Mouse (Mus musculus) CH12.LX (cell line): ENCODE data around the gene Cep170b. TPM values are rescaled to one million over a fixed set of nuclear protein-coding genes. Genes with fewer than 3 reads are reported as not detected.

Experiments used
- DNase-seq: peaks from one replicate; pipeline ENCODE4 v3.0.0-alpha.2; 2013; ENCODE audit errors: extremely low read depth
- H3K27ac ChIP-seq: 2 replicates; pipeline ENCODE4 v1.5.1; 2012; ENCODE audit warnings: low read depth, mild to moderate bottlenecking, control low read depth, moderate library complexity; ENCODE audit not compliant: insufficient read depth
- H3K27me3 ChIP-seq: replicated peaks from 2 replicates; pipeline ENCODE3; 2012; ENCODE audit warnings: inconsistent platforms
- H3K36me3 ChIP-seq, 2 experiments: replicated peaks in 1 of 2; 2 replicates each; pipeline versions ENCODE3 to v1.6.1; 2012; ENCODE audit warnings: inconsistent platforms in 1 of 2, low read length in 1 of 2, mild to moderate bottlenecking in 1 of 2, mixed read lengths in 1 of 2, moderate library complexity in 1 of 2; ENCODE audit not compliant: control insufficient read depth in 1 of 2, insufficient read depth in 1 of 2
- H3K4me1 ChIP-seq, 2 experiments: 2 replicates each; pipeline ENCODE4 v1.6.1; 2012; ENCODE audit warnings: inconsistent platforms in 1 of 2, moderate library complexity in 1 of 2; ENCODE audit not compliant: insufficient read depth in 2 of 2, control insufficient read depth in 1 of 2
- H3K4me2 ChIP-seq: 2 replicates; pipeline ENCODE4 v1.6.1; 2012; ENCODE audit warnings: low read depth, mild to moderate bottlenecking, control low read depth; ENCODE audit not compliant: poor library complexity, insufficient read depth, severe bottlenecking
- H3K4me3 ChIP-seq, 3 experiments: fragments of 150-350 bp in 1 of 3; sonication (generic) in 1 of 3; replicated peaks in 1 of 3; 2 replicates each; pipeline versions ENCODE3 to v1.5.1; 2011 to 2012; ENCODE audit warnings: low read depth in 2 of 3, low read length in 2 of 3, mild to moderate bottlenecking in 2 of 3, moderate library complexity in 2 of 3, control low read depth in 1 of 3, improper control_type of control experiment in 1 of 3, inconsistent platforms in 1 of 3, mixed read lengths in 1 of 3; ENCODE audit not compliant: poor library complexity in 1 of 3
- H3K79me2 ChIP-seq: replicated peaks from 2 replicates; pipeline ENCODE4 v1.6.1; 2012; ENCODE audit warnings: mild to moderate bottlenecking, moderate library complexity; ENCODE audit not compliant: control insufficient read depth, poor library complexity, insufficient read depth, severe bottlenecking; ENCODE audit errors: extremely low read depth
- H3K9ac ChIP-seq: 2 replicates; pipeline ENCODE4 v1.6.1; 2012; ENCODE audit warnings: low read depth, mild to moderate bottlenecking, control low read depth, moderate library complexity; ENCODE audit not compliant: insufficient read depth
- H3K9me3 ChIP-seq: replicated peaks from 2 replicates; pipeline ENCODE3; 2012; ENCODE audit warnings: low read length, inconsistent platforms, mixed read lengths
- BHLHE40 ChIP-seq: IDR thresholded peaks from 2 replicates; pipeline ENCODE4 v1.6.1; 2011; ENCODE audit warnings: mild to moderate bottlenecking, low read depth, low read length, improper control_type of control experiment
- CTCF ChIP-seq, 2 experiments: IDR thresholded peaks in 1 of 2; conservative IDR thresholded peaks in 1 of 2; 2 replicates each; pipeline ENCODE4 v1.5.1; 2011 to 2012; ENCODE audit warnings: low read depth in 2 of 2, low read length in 2 of 2, improper control_type of control experiment in 1 of 2, inconsistent platforms in 1 of 2, mild to moderate bottlenecking in 1 of 2, moderate library complexity in 1 of 2
- ELF1 ChIP-seq: IDR thresholded peaks from 2 replicates; pipeline ENCODE4 v1.6.1; 2014; ENCODE audit warnings: low read depth, mild to moderate bottlenecking, inconsistent platforms, low read length, improper control_type of control experiment
- JUN ChIP-seq: IDR thresholded peaks from 2 replicates; pipeline ENCODE4 v1.6.1; 2011; ENCODE audit warnings: low read depth, mild to moderate bottlenecking, low read length, improper control_type of control experiment, moderate library complexity; ENCODE audit not compliant: insufficient read depth
- MAFK ChIP-seq: IDR thresholded peaks from 2 replicates; pipeline ENCODE4 v1.6.1; 2011; ENCODE audit warnings: low read length, improper control_type of control experiment; ENCODE audit not compliant: insufficient replicate concordance
- MAX ChIP-seq: IDR thresholded peaks from 2 replicates; pipeline ENCODE4 v1.6.1; 2011; ENCODE audit warnings: low read length, improper control_type of control experiment
- MXI1 ChIP-seq: IDR thresholded peaks from 2 replicates; pipeline ENCODE4 v1.6.1; 2011; ENCODE audit warnings: mild to moderate bottlenecking, low read depth, low read length, improper control_type of control experiment
- MYC ChIP-seq: IDR thresholded peaks from 2 replicates; pipeline ENCODE4 v1.6.1; 2011; ENCODE audit warnings: low read depth, mild to moderate bottlenecking, improper control_type of control experiment, low read length
- NRF1 ChIP-seq: IDR thresholded peaks from 2 replicates; pipeline ENCODE4 v1.6.1; 2014; ENCODE audit warnings: low read depth, mild to moderate bottlenecking, inconsistent platforms, low read length, improper control_type of control experiment, moderate library complexity
- PAX5 ChIP-seq: IDR thresholded peaks from 2 replicates; pipeline ENCODE4 v1.6.1; 2012; ENCODE audit warnings: low read length, inconsistent platforms, mixed read lengths
- POLR2A ChIP-seq: IDR thresholded peaks from 2 replicates; pipeline ENCODE4 v1.6.1; 2011; ENCODE audit warnings: low read depth, mild to moderate bottlenecking, improper control_type of control experiment, low read length
- RAD21 ChIP-seq: IDR thresholded peaks from 2 replicates; pipeline ENCODE4 v1.6.1; 2011; ENCODE audit warnings: low read depth, mild to moderate bottlenecking, low read length, improper control_type of control experiment, moderate library complexity
- SIN3A ChIP-seq: IDR thresholded peaks from 2 replicates; pipeline ENCODE4 v1.6.1; 2012; ENCODE audit warnings: low read length, improper control_type of control experiment, inconsistent platforms
- SMC3 ChIP-seq: IDR thresholded peaks from 2 replicates; pipeline ENCODE4 v1.6.1; 2011; ENCODE audit warnings: low read depth, low read length, improper control_type of control experiment
- TBP ChIP-seq: conservative IDR thresholded peaks from 2 replicates; pipeline ENCODE4 v1.6.1; 2011; ENCODE audit warnings: low read depth, low read length, improper control_type of control experiment
- TCF12 ChIP-seq: IDR thresholded peaks from 2 replicates; pipeline ENCODE4 v1.6.1; 2014; ENCODE audit warnings: low read depth, mild to moderate bottlenecking, inconsistent platforms, low read length, improper control_type of control experiment
- UBTF ChIP-seq: IDR thresholded peaks from 2 replicates; pipeline ENCODE4 v1.6.1; 2012; ENCODE audit warnings: low read depth, mild to moderate bottlenecking, inconsistent platforms, low read length, improper control_type of control experiment, moderate library complexity
- USF1 ChIP-seq: IDR thresholded peaks from 2 replicates; pipeline ENCODE4 v1.6.1; 2014; ENCODE audit warnings: low read depth, mild to moderate bottlenecking, inconsistent platforms, low read length, improper control_type of control experiment
- ZC3H11A ChIP-seq: IDR thresholded peaks from 2 replicates; pipeline ENCODE4 v1.6.1; 2012; ENCODE audit warnings: low read depth, mild to moderate bottlenecking, inconsistent platforms, low read length, improper control_type of control experiment
- ZMIZ1 ChIP-seq: IDR thresholded peaks from 2 replicates; pipeline ENCODE4 v1.6.1; 2012; ENCODE audit warnings: low read depth, mild to moderate bottlenecking, inconsistent platforms, low read length, improper control_type of control experiment
- ZNF384 ChIP-seq: IDR thresholded peaks from 2 replicates; pipeline ENCODE4 v1.6.1; 2012; ENCODE audit warnings: low read depth, low read length, improper control_type of control experiment, inconsistent platforms
- dilution Hi-C: fragments of 300-500 bp; cut with MboI; formaldehyde crosslinking; loops from 2 replicates; pipeline ENCODE4 v1.14.3; 2020; ENCODE audit warnings: low sequenced_read_pairs; ENCODE audit not compliant: extremely low pct_unique_long_range_greater_than_20kb, extremely low pct_ligation_motif_present
- in situ Hi-C: fragments of 300-500 bp; cut with MboI; formaldehyde crosslinking; loops from 3 replicates; pipeline ENCODE4 v1.14.3; 2019; ENCODE audit warnings: low sequenced_read_pairs, low pct_ligation_motif_present, low pct_unique_long_range_greater_than_20kb, mixed read lengths
- polyA plus RNA-seq: library from polyadenylated mRNA; unstranded; fragments of >175 nt; gene quantifications from 2 replicates; pipeline ENCODE4 v1.2.1, GENCODE M21; 2012; ENCODE audit warnings: low read depth; ENCODE audit not compliant: insufficient read length
- total RNA-seq, 2 experiments: library from RNA; depleted of rRNA; stranded (reverse); fragments of 300-350 nt in 1 of 2; fragments of >200 nt in 1 of 2; gene quantifications; 2 replicates each; pipeline ENCODE4 v1.2.3; 2012 to 2014

Gene Cep170b
- total and polyA plus RNA-seq, 3 experiments, result 39.1 to 63.1 (median 48.1) TPM

DNA sequence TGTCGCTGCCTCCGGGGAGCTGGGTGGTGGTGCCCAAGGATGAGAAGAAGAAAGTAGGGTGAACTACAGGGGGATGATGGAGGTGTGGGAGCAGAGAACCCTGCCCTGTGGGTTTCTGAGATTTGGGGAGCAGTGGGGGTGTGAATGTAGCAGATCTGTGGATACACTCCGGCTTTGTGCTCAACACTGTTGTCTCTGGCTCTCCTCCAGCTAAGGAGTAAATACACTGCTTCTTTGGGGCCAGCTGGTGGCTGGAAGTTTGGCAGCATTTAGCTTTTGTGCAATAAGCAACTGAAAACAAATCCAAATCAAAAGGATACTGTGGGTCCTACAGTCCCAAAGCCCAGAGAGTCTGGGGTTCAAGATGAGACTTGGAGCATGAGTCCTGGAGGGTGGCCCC lies 6.3 kb upstream of the Cep170b start:
- no peak for TF ChIP-seq PAX5
- no peak for TF ChIP-seq MYC
- TF ChIP-seq UBTF, result no peak
- no peak for TF ChIP-seq POLR2A
- no peak for TF ChIP-seq ZMIZ1
- TF ChIP-seq ZNF384, result no peak
- TF ChIP-seq SIN3A, result no peak
- TF ChIP-seq NRF1, result no peak
- no peak for TF ChIP-seq TBP
- no peak for TF ChIP-seq JUN
- TF ChIP-seq BHLHE40, result no peak
- TF ChIP-seq CTCF (conservative IDR thresholded peaks at IDR 0.05 in 1 of 2, IDR thresholded peaks at IDR 0.05 in 1 of 2; ENCODE audit: low read depth in 2 of 2, low read length in 2 of 2), result no peak
- no peak for TF ChIP-seq MAX
- TF ChIP-seq TCF12, result no peak
- TF ChIP-seq MXI1, result no peak
- no peak for TF ChIP-seq ELF1
- TF ChIP-seq SMC3, result no peak
- no peak for TF ChIP-seq ZC3H11A
- TF ChIP-seq USF1, result no peak
- no peak overlapping the region for H3K27ac ChIP-seq

DNA sequence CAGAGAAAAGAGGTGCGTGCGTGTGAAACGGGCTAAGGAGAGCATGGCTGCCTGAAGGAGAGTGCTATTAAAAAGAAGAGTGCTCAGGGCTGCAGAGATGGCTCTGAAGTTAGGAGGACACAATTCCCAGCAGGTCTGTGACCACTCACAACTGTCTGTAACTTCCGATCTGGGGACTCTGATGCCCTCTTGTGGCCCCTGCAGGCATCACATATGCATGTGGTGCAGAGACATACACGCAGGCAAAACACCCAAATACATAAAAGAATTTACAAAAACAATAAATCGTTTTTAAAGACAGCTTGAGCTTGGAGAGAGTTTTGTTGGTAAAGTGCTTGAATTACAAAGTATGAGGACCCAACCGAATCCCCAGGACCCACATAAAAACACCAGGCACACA lies 3.1 kb upstream of the Cep170b start:
- peaks cover 40% of the 10 kb centered on the region for H3K27me3 ChIP-seq
- H3K9ac ChIP-seq, result no peak overlapping the region
- H3K4me3 ChIP-seq, result no peak overlapping the region
- in situ Hi-C loops, result no loop called here
- peaks cover 6 to 14% of the 10 kb centered on the region in 2 experiments; a peak in 3 of 4 replicates for H3K4me1 ChIP-seq
- H3K4me2 ChIP-seq, result no peak overlapping the region
- H3K27ac ChIP-seq, result no peak overlapping the region
- H3K36me3 ChIP-seq, result no peaks in the 10 kb centered on the region
- peak; percentile 64 for DNase-seq
- H3K79me2 ChIP-seq, result no peaks in the 10 kb centered on the region
- no peaks in the 10 kb centered on the region for H3K9me3 ChIP-seq
- TF ChIP-seq CTCF (conservative IDR thresholded peaks at IDR 0.05 in 1 of 2, IDR thresholded peaks at IDR 0.05 in 1 of 2; ENCODE audit: low read depth in 2 of 2, low read length in 2 of 2) (peak; percentile 77 to 87), SMC3 (peak; percentile 68), RAD21 (peak; percentile 66), MYC (peak; percentile 48; the same call in 1 of the 2 replicates), MAFK (no peak)
- dilution Hi-C loops, result no loop called here

More for the DNA sequence above, 6.3 kb upstream of the Cep170b start:
- Histone ChIP-seq H3K79me2 (no peaks in the 10 kb centered on the region), H3K9ac (no peak overlapping the region), H3K9me3 (peaks cover 7% of the 10 kb centered on the region), H3K27me3 (peaks cover 49% of the 10 kb centered on the region), H3K4me1 (peaks cover 2 to 5% of the 10 kb centered on the region in 2 experiments; a peak in 3 of 4 replicates), H3K4me2 (no peak overlapping the region), H3K4me3 (no peak overlapping the region), H3K36me3 (no peaks in the 10 kb centered on the region)
- DNase-seq, result no peak
- in situ Hi-C loops (no loop called here), dilution Hi-C loops (no loop called here)
